ENCODE assay signal across 8 mouse cellular contexts in genomic region chr7:122158488-122158887, GRCm38 (mm10). TPM values are rescaled to one million over a fixed set of nuclear protein-coding genes. Genes with fewer than 3 reads are reported as not detected.
DNase-seq lines count a peak whose midpoint lies in the region; ATAC-seq and TF ChIP-seq lines count a peak whose summit lies in the region.

No protein-coding gene starts in this region.

- peak overlapping the region; percentile 77; the same call in 1 of the 2 replicates for H3K27ac ChIP-seq in layer of hippocampus, adult 2 months
- peak overlapping the region; percentile 72 for H3K27ac ChIP-seq in embryonic facial prominence, embryonic 14.5 days (replicated peaks; ENCODE audit: low read depth, low read length)
- peak overlapping the region; percentile 70; the same call in 1 of the 2 replicates for H3K27ac ChIP-seq in intestine, postnatal 0 days (ENCODE audit: low read depth, low read length)
- H3K27ac ChIP-seq in neural tube, embryonic 12.5 days = peak overlapping the region; percentile 15; the same call in 1 of the 2 replicates

- peak overlapping the region; percentile 69 for H3K4me2 ChIP-seq in embryonic facial prominence, embryonic 14.5 days (ENCODE audit: low read depth, low read length)
- H3K4me2 ChIP-seq in intestine, postnatal 0 days (replicated peaks; ENCODE audit: low read depth) = peak overlapping the region; percentile 87
- peak overlapping the region; percentile 76 for H3K4me2 ChIP-seq in neural tube, embryonic 12.5 days (replicated peaks)

- no peak for TF ChIP-seq CTCF in layer of hippocampus, adult 2 months (conservative IDR thresholded peaks at IDR 0.05)
- no peak for TF ChIP-seq CTCF in intestine, postnatal 0 days (IDR thresholded peaks at IDR 0.05; ENCODE audit: low read depth)

- H3K4me3 ChIP-seq in layer of hippocampus, adult 2 months = peak overlapping the region; percentile 65
- peak overlapping the region; percentile 51 for H3K4me3 ChIP-seq in embryonic facial prominence, embryonic 14.5 days (ENCODE audit: low read depth, low read length)
- H3K4me3 ChIP-seq in intestine, postnatal 0 days (ENCODE audit: low read depth, low read length) = peak overlapping the region; percentile 59
- H3K4me3 ChIP-seq in neural tube, embryonic 12.5 days = peak overlapping the region; percentile 67

- peaks cover 27% of the 10 kb centered on the region for H3K36me3 ChIP-seq in embryonic facial prominence, embryonic 14.5 days (ENCODE audit: control insufficient read depth, insufficient read depth, low read length)
- H3K36me3 ChIP-seq in intestine, postnatal 0 days (ENCODE audit: control insufficient read depth, insufficient read depth) = peaks cover 7% of the 10 kb centered on the region; the same call in 1 of the 2 replicates
- peaks cover 20% of the 10 kb centered on the region; the same call in 1 of the 2 replicates for H3K36me3 ChIP-seq in neural tube, embryonic 12.5 days

- intact Hi-C loops in gastrocnemius, postnatal 36 days (cut with DNase I) = no loop called here

- no peak for DNase-seq in layer of hippocampus, adult 2 months (ENCODE audit: low spot score in 2 of 2)
- no peak for DNase-seq in layer of hippocampus, postnatal 14 days (ENCODE audit: low spot score in 2 of 2)
- no peak for DNase-seq in embryonic facial prominence, embryonic 14.5 days (ENCODE audit: low spot score)
- DNase-seq in gastrocnemius, postnatal 36 days = no peak
- DNase-seq in left cerebral cortex, adult 11 months (ENCODE audit: low spot score) = no peak
- DNase-seq in thymus, postnatal 0 days (ENCODE audit: low spot score) = no peak

- WGBS in embryonic facial prominence, embryonic 14.5 days = 6% methylated on average over 13 of the region's 13 CpGs
- WGBS in intestine, postnatal 0 days = 2% methylated on average over 13 of the region's 13 CpGs
- WGBS in neural tube, embryonic 12.5 days = 6% methylated on average over 13 of the region's 13 CpGs

- H3K9ac ChIP-seq in embryonic facial prominence, embryonic 14.5 days (ENCODE audit: low read depth, low read length) = peak overlapping the region; percentile 59
- peak overlapping the region; percentile 63 for H3K9ac ChIP-seq in intestine, postnatal 0 days (ENCODE audit: low read depth, low read length)
- peak overlapping the region; percentile 60 for H3K9ac ChIP-seq in neural tube, embryonic 12.5 days

- peaks cover 24% of the 10 kb centered on the region for H3K4me1 ChIP-seq in embryonic facial prominence, embryonic 14.5 days (ENCODE audit: control insufficient read depth, insufficient read depth, low read length)
- H3K4me1 ChIP-seq in intestine, postnatal 0 days (replicated peaks; ENCODE audit: control insufficient read depth, insufficient read depth, low read length) = no peaks in the 10 kb centered on the region; the same call in 1 of the 2 replicates
- H3K4me1 ChIP-seq in neural tube, embryonic 12.5 days = peaks cover 45% of the 10 kb centered on the region

- no peaks in the 10 kb centered on the region for H3K9me3 ChIP-seq in embryonic facial prominence, embryonic 14.5 days (ENCODE audit: control insufficient read depth, low read length)
- no peaks in the 10 kb centered on the region for H3K9me3 ChIP-seq in intestine, postnatal 0 days (ENCODE audit: control insufficient read depth)
- H3K9me3 ChIP-seq in neural tube, embryonic 12.5 days = no peaks in the 10 kb centered on the region

- no peaks in the 10 kb centered on the region for H3K27me3 ChIP-seq in embryonic facial prominence, embryonic 14.5 days (replicated peaks; ENCODE audit: control insufficient read depth, insufficient read depth, low read length)
- no peaks in the 10 kb centered on the region for H3K27me3 ChIP-seq in intestine, postnatal 0 days (replicated peaks; ENCODE audit: control insufficient read depth, insufficient read depth, low read length)
- H3K27me3 ChIP-seq in neural tube, embryonic 12.5 days (replicated peaks) = no peaks in the 10 kb centered on the region

- no peak for ATAC-seq in embryonic facial prominence, embryonic 14.5 days (ENCODE audit: low read depth)
- no peak for ATAC-seq in intestine, postnatal 0 days
- peak; percentile 4; the same call in 1 of the 2 replicates for ATAC-seq in neural tube, embryonic 12.5 days (ENCODE audit: low FRiP score, low read depth)

RNA-seq across cellular contexts. Expression of gene Plk1, which starts 0.8 kb away (rescaled TPM):
- 1 to 10 TPM; 2.1 to 2.9 TPM for total RNA-seq in layer of hippocampus, adult 2 months (2021)
- 1 to 10 TPM; 2.3 to 2.8 TPM for total RNA-seq in layer of hippocampus, postnatal 14 days (2021)
- polyA plus RNA-seq in embryonic facial prominence, embryonic 14.5 days (2014; fragmentation: Nextera tagmentation; extraction: Ambion mirVana) = 69.1 and 87.1 TPM in 2 replicates
- 20.0 and 25.0 TPM in 2 replicates for polyA plus RNA-seq in intestine, postnatal 0 days (2015; fragmentation: Nextera tagmentation; extraction: Ambion mirVana)
- polyA plus RNA-seq in neural tube, embryonic 12.5 days (2016; fragmentation: Nextera tagmentation; extraction: Ambion mirVana) = 93.8 and 101 TPM in 2 replicates
- total RNA-seq in gastrocnemius, postnatal 36 days (2021) = under 1 TPM; 0.44 to 0.54 TPM
- 125 and 129 TPM in 2 replicates for polyA plus RNA-seq in thymus, postnatal 0 days (2015; fragmentation: Nextera tagmentation; extraction: Ambion mirVana)

RNA-seq across cellular contexts. Expression of gene Dctn5, which starts 25.6 kb away (rescaled TPM):
- 100 to 1,000 TPM; 101 to 104 TPM for total RNA-seq in layer of hippocampus, adult 2 months (2021)
- total RNA-seq in layer of hippocampus, postnatal 14 days (2021) = 100 to 1,000 TPM; 101 to 110 TPM
- 104 and 115 TPM in 2 replicates for polyA plus RNA-seq in embryonic facial prominence, embryonic 14.5 days (2014; fragmentation: Nextera tagmentation; extraction: Ambion mirVana)
- 59.4 and 64.7 TPM in 2 replicates for polyA plus RNA-seq in intestine, postnatal 0 days (2015; fragmentation: Nextera tagmentation; extraction: Ambion mirVana)
- 136 and 146 TPM in 2 replicates for polyA plus RNA-seq in neural tube, embryonic 12.5 days (2016; fragmentation: Nextera tagmentation; extraction: Ambion mirVana)
- 10 to 100 TPM; 15.1 to 16.6 TPM for total RNA-seq in gastrocnemius, postnatal 36 days (2021)
- polyA plus RNA-seq in thymus, postnatal 0 days (2015; fragmentation: Nextera tagmentation; extraction: Ambion mirVana) = 108 TPM in 2 replicates

RNA-seq across cellular contexts. Expression of gene Palb2, which starts 25.7 kb away (rescaled TPM):
- total RNA-seq in layer of hippocampus, adult 2 months (2021) = 1 to 10 TPM; 1.9 to 2.2 TPM
- total RNA-seq in layer of hippocampus, postnatal 14 days (2021) = 1 to 10 TPM; 1.7 to 2.3 TPM
- 9.9 and 12.5 TPM in 2 replicates for polyA plus RNA-seq in embryonic facial prominence, embryonic 14.5 days (2014; fragmentation: Nextera tagmentation; extraction: Ambion mirVana)
- 3.9 and 4.5 TPM in 2 replicates for polyA plus RNA-seq in intestine, postnatal 0 days (2015; fragmentation: Nextera tagmentation; extraction: Ambion mirVana)
- 12.8 and 13.5 TPM in 2 replicates for polyA plus RNA-seq in neural tube, embryonic 12.5 days (2016; fragmentation: Nextera tagmentation; extraction: Ambion mirVana)
- under 1 TPM; 0.23 to 0.39 TPM for total RNA-seq in gastrocnemius, postnatal 36 days (2021)
- 16.5 and 16.9 TPM in 2 replicates for polyA plus RNA-seq in thymus, postnatal 0 days (2015; fragmentation: Nextera tagmentation; extraction: Ambion mirVana)

RNA-seq across cellular contexts. Expression of gene Ern2, which starts 27.5 kb away (rescaled TPM):
- under 1 TPM; 0.39 to 0.41 TPM for total RNA-seq in layer of hippocampus, adult 2 months (2021)
- 1 to 10 TPM in 1 of 2 experiments, under 1 TPM in 1; 0.65 to 1.0 TPM for total RNA-seq in layer of hippocampus, postnatal 14 days (2021)
- 0.07 TPM in 1 of 2 replicates, not detected in the other for polyA plus RNA-seq in embryonic facial prominence, embryonic 14.5 days (2014; fragmentation: Nextera tagmentation; extraction: Ambion mirVana)
- 4.0 and 4.8 TPM in 2 replicates for polyA plus RNA-seq in intestine, postnatal 0 days (2015; fragmentation: Nextera tagmentation; extraction: Ambion mirVana)
- 0.25 and 0.47 TPM in 2 replicates for polyA plus RNA-seq in neural tube, embryonic 12.5 days (2016; fragmentation: Nextera tagmentation; extraction: Ambion mirVana)
- not detected for total RNA-seq in gastrocnemius, postnatal 36 days (2021)
- 0.08 and 0.10 TPM in 2 replicates for polyA plus RNA-seq in thymus, postnatal 0 days (2015; fragmentation: Nextera tagmentation; extraction: Ambion mirVana)

RNA-seq across cellular contexts. Expression of gene Ndufab1, which starts 56.8 kb away (rescaled TPM):
- total RNA-seq in layer of hippocampus, adult 2 months (2021) = 100 to 1,000 TPM; 259 to 306 TPM
- 100 to 1,000 TPM; 308 TPM for total RNA-seq in layer of hippocampus, postnatal 14 days (2021)
- 559 and 632 TPM in 2 replicates for polyA plus RNA-seq in embryonic facial prominence, embryonic 14.5 days (2014; fragmentation: Nextera tagmentation; extraction: Ambion mirVana)
- polyA plus RNA-seq in intestine, postnatal 0 days (2015; fragmentation: Nextera tagmentation; extraction: Ambion mirVana) = 956 and 957 TPM in 2 replicates
- polyA plus RNA-seq in neural tube, embryonic 12.5 days (2016; fragmentation: Nextera tagmentation; extraction: Ambion mirVana) = 624 and 642 TPM in 2 replicates
- 100 to 1,000 TPM; 638 to 657 TPM for total RNA-seq in gastrocnemius, postnatal 36 days (2021)
- polyA plus RNA-seq in thymus, postnatal 0 days (2015; fragmentation: Nextera tagmentation; extraction: Ambion mirVana) = 641 and 688 TPM in 2 replicates

Comparison
In these comparisons a context has a peak if more than half of its experiments do, and no peak if none do; other contexts are left out.
1. H3K27ac ChIP-seq: peak in every context shown above with its lines; median percentile 77 in layer of hippocampus, adult 2 months; 72 in embryonic facial prominence, embryonic 14.5 days; 70 in intestine, postnatal 0 days; 15 in neural tube, embryonic 12.5 days.